In the genomic region with DNA sequence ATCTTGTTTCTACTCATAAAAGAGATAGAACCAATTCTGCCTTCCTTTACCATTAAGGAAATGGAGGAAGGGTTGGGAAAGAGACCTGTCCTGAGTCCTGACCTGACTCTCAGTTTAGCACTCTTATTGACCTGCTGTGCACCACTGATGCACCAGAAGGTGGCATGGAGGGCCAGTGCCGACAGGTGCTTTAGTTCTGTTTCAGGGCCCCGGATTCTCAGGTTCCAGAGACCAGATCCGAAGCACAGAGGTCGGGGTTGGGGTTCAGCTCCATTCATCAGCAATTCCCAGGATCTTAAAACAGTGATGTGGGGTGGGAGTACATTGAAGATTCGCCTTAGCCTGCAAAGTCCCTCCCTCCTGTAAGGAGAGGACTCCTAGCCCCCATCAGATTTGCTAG, we compare ENCODE assay signal across 8 mouse cellular contexts. TPM values are rescaled to one million over a fixed set of nuclear protein-coding genes. Genes with fewer than 3 reads are reported as not detected.
A peak's percentile ranks its signal among the peaks of the same experiment; 100 is the strongest.
DNase-seq lines count a peak whose midpoint lies in the region; ATAC-seq lines count a peak whose summit lies in the region.

No protein-coding gene starts in this region.

- peak overlapping the region; percentile 48; the same call in 1 of the 2 replicates for H3K4me3 ChIP-seq in neural tube, embryonic 11.5 days (ENCODE audit: low read depth, low read length)
- H3K4me3 ChIP-seq in liver, embryonic 12.5 days, result peak overlapping the region; percentile 51

- peak overlapping the region; percentile 14; the same call in 1 of the 2 replicates for H3K9ac ChIP-seq in neural tube, embryonic 11.5 days (ENCODE audit: low read length)
- H3K9ac ChIP-seq in liver, embryonic 12.5 days, result no peak overlapping the region

- no peak for ATAC-seq in CD4-positive, CD25-positive, alpha-beta regulatory T cell, adult 4 months
- no peak; the same call in 1 of the 2 replicates for ATAC-seq in neural tube, embryonic 11.5 days (ENCODE audit: insufficient read depth, low FRiP score, low TSS enrichment)
- no peak; the same call in none of the 2 replicates for ATAC-seq in liver, embryonic 12.5 days
- ATAC-seq in frontal cortex, adult (ENCODE audit: low TSS enrichment), result no peak

- no peak overlapping the region for H3K27ac ChIP-seq in neural tube, embryonic 11.5 days (ENCODE audit: low read depth, low read length)
- no peak overlapping the region for H3K27ac ChIP-seq in liver, embryonic 12.5 days

- H3K36me3 ChIP-seq in neural tube, embryonic 11.5 days (ENCODE audit: control insufficient read depth, insufficient read depth, low read length), result no peaks in the 10 kb centered on the region
- H3K36me3 ChIP-seq in liver, embryonic 12.5 days, result peaks cover 3% of the 10 kb centered on the region; the same call in 1 of the 2 replicates

- no peaks in the 10 kb centered on the region for H3K9me3 ChIP-seq in neural tube, embryonic 11.5 days (ENCODE audit: control insufficient read depth, low read length)
- no peaks in the 10 kb centered on the region for H3K9me3 ChIP-seq in liver, embryonic 12.5 days (replicated peaks)

- peaks cover 5% of the 10 kb centered on the region; the same call in 1 of the 2 replicates for H3K4me1 ChIP-seq in neural tube, embryonic 11.5 days (ENCODE audit: control insufficient read depth, insufficient read depth, low read length)
- peaks cover 18% of the 10 kb centered on the region for H3K4me1 ChIP-seq in liver, embryonic 12.5 days

- peaks cover 4% of the 10 kb centered on the region; the same call in 1 of the 2 replicates for H3K27me3 ChIP-seq in neural tube, embryonic 11.5 days (ENCODE audit: control insufficient read depth, insufficient read depth, low read length)
- H3K27me3 ChIP-seq in liver, embryonic 12.5 days (replicated peaks), result peaks cover 44% of the 10 kb centered on the region

- WGBS in neural tube, embryonic 11.5 days, result 4% methylated on average over 5 of the region's 5 CpGs
- WGBS in liver, embryonic 12.5 days (ENCODE audit: insufficient replicate concordance), result 5% methylated on average over 5 of the region's 5 CpGs

- DNase-seq in CD4-positive, CD25-positive, alpha-beta regulatory T cell, adult 2 months (ENCODE audit: low read depth, low spot score), result peak; percentile 8
- no peak for DNase-seq in neural tube, embryonic 11.5 days (ENCODE audit: low spot score)
- no peak for DNase-seq in neural tube, embryonic 10.5 days (ENCODE audit: extremely low spot score, low spot score)
- no peak for DNase-seq in ovary, postnatal 10 days (ENCODE audit: low spot score)
- no peak for DNase-seq in thymus, postnatal 14 days

- peak overlapping the region; percentile 74 for H3K4me2 ChIP-seq in neural tube, embryonic 11.5 days (ENCODE audit: low read depth)
- peak overlapping the region; percentile 61 for H3K4me2 ChIP-seq in liver, embryonic 12.5 days

RNA-seq across cellular contexts. Expression of gene Abat, which starts 0.4 kb away (rescaled TPM):
- polyA plus RNA-seq in CD4-positive, CD25-positive, alpha-beta regulatory T cell, adult 4 months (2017; shearing (Covaris generic)), result 1 to 10 TPM in 1 of 2 experiments, under 1 TPM in 1; 0.74 to 1.8 TPM
- polyA plus RNA-seq in neural tube, embryonic 11.5 days (2014; fragmentation: Nextera tagmentation; extraction: Ambion mirVana), result 48.8 and 60.3 TPM in 2 replicates
- 19.6 and 20.1 TPM in 2 replicates for polyA plus RNA-seq in liver, embryonic 12.5 days (2016; fragmentation: Nextera tagmentation; extraction: Ambion mirVana)

RNA-seq across cellular contexts. Expression of gene Mettl22, which starts 42.2 kb away (rescaled TPM):
- 10 to 100 TPM; 24.1 to 35.5 TPM for polyA plus RNA-seq in CD4-positive, CD25-positive, alpha-beta regulatory T cell, adult 4 months (2017; shearing (Covaris generic))
- polyA plus RNA-seq in neural tube, embryonic 11.5 days (2014; fragmentation: Nextera tagmentation; extraction: Ambion mirVana), result 24.4 and 30.0 TPM in 2 replicates
- polyA plus RNA-seq in liver, embryonic 12.5 days (2016; fragmentation: Nextera tagmentation; extraction: Ambion mirVana), result 9.7 and 10.7 TPM in 2 replicates
